Mouse (Mus musculus): ENCODE results near the gene Olfr935. TPM values are rescaled to one million over a fixed set of nuclear protein-coding genes. Genes with fewer than 3 reads are reported as not detected.
A peak's percentile ranks its signal among the peaks of the same experiment; 100 is the strongest.

Olfr935 gene
- total RNA-seq (2021) = not detected
- long read RNA-seq, experiment 1 = 0 reads
- long read RNA-seq, experiment 2 = 0 reads

DNA sequence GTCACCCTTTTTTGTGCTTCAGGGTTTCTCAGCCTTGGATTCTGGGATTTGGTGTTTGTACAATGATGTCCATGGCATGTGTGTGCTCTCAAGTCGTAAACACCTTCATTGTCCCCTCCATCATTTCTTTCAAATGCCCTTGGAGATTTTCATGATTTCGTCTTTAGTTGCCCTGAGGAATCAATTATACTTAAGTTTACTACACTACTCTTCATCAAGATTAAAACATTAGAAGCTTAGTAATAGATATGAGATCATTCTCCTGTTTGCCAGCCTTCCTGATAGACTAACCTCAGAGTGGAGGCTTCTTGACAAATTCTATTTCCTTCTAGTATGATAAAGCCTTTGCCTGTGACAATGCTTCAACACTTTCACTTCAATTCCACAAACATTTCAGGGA is at the start of gene Olfr935:
Gene Olfr935 (minus strand): TSS at position 101 of the 400 bp plus-strand sequence.
- DNase-seq = no peak

DNA sequence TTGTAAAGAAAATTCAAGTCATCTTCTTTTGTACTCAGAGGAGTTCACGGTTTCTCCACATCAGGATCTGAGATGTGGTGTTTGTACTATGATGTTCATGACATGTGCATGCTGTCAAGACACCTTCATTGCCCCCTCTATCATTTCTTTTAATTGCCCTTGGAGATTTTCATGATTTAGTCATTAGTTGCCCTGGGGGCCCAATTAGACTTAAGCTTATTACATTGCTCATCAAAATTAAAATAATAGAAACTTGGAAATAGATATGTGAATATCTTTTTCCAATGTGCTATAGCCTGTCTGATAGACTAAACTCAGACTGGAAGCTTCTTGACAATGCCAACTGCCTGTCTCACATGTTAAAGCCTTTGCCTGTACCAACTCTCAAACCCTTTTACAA is 23.8 kb upstream of the Olfr935 start, which contains the start of gene Olfr146:
Gene Olfr146 (minus strand): TSS at position 101 of the 400 bp plus-strand sequence.
- DNase-seq = no peak

DNA sequence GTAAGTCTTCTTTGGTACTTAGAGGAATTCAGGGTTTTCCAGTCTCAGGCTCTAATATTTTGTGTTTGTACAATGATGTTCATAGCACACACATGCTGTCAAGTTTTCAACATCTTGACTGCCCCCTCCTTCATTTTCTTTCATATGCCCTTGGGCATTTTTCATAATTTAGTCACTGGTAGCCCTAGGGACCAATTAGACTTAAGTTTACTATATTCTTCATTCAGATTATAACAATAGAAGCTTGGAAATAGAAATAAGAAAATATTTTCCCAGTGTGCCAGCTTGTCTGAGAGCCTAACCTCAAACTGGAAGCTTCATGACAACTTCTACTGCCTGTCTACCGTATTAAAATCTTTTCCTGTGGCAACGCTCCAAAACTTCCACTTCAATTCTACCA is 11.3 kb downstream of the Olfr935 start, which contains the start of gene Olfr934:
Gene Olfr934 (minus strand): TSS at position 101 of the 400 bp plus-strand sequence.
- DNase-seq = no peak

DNA sequence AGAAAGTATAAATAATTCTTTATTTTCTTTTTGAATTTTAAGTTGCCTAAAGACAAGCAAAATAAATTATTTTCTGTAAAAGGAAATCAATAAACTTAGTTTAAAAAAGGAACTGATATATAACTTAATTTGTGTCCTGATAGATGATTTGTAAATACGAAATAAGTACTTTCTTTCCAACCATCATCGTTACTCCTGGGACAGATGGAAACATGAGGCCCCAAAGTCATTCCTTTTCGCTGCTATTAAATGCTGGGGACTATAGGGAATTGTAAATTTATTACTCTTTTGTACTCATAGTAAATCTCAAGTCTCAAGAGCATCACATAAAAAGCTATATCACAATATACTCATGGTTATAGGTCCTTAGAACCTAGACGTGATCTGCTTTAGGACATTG is 27.5 kb downstream of the Olfr935 start, which contains the start of gene Olfr933:
Gene Olfr933 (plus strand): TSS at position 301 of the 400 bp plus-strand sequence.
- no peak for DNase-seq

DNA sequence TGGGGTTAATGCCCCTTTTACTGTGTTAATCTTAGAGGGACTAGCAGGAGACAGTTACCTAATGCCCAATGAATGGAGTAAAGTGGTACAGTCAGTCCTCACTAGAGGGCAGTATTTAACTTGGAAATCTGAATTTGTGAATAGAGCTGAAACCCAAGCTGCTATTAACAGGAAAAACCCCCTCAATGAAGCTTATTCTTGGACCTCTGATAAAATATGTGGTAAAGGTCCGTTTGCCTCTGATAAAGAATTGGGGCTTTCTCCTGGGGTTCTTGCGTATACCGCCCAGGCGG is 45.4 kb downstream of the Olfr935 start:
- no peak for DNase-seq

DNA sequence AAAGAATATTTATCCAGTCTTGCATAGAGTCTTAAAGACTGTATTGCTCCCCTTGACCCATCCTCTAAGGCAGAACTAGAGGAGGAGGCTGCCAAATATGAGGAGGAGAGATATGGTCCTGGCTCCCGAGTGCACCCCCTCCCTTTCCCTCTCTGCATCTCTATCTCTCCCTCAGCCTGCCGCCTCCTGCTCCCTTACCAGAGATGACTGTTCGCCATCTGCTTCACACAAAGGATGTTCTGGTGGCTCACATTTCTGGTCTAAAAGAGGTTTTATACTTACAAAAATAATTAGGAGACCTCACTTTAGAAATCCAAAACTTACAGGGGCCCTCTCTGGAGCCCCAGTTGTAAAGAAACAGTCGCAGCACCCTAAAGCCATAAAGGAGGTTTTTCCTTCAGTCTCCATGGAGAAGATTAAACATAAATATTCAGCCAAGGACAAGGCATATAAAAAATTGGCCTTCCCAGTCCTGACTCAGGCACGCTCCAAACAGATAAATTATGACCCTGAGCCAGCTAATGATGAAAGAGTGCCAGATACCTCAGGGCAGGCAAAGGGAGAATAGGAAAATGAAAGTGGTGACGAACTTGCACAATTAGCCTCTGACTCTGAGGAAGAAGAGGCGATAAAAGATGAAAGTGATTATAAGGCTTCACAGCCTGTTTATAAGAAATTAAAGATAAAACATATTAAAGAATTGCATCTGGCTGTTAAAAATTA is 45.9 kb downstream of the Olfr935 start:
- peak; percentile 33 to 45 for DNase-seq

Small RNA genes within 50 kb of the gene (microRNA-seq; reads per million reads assigned to microRNA genes)
- not detected for gene Gm25529

Other genes starting within 250 kb of the Olfr935 start
- gene Olfr920, start 247.4 kb downstream of the Olfr935 start, total RNA-seq (2021) = under 1 TPM; 0.23 to 0.40 TPM
- not detected for gene Olfr921, start 226.6 kb downstream of the Olfr935 start, total RNA-seq (2021)
- gene Olfr922, start 185.1 kb downstream of the Olfr935 start, total RNA-seq (2021) = not detected
- gene Olfr923, start 173.1 kb downstream of the Olfr935 start, total RNA-seq (2021) = not detected
- gene Olfr924, start 155.2 kb downstream of the Olfr935 start, total RNA-seq (2021) = not detected
- gene Olfr26, start 144.6 kb downstream of the Olfr935 start, total RNA-seq (2021) = not detected
- not detected for gene Olfr926, start 122.6 kb downstream of the Olfr935 start, total RNA-seq (2021)
- gene Olfr930, start 69.9 kb downstream of the Olfr935 start, total RNA-seq (2021) = not detected
- gene Olfr933, start 27.4 kb downstream of the Olfr935 start, total RNA-seq (2021) = under 1 TPM in 1 of 2 experiments, not detected in 1; 0.10 TPM
- gene Olfr934, start 11.4 kb downstream of the Olfr935 start, total RNA-seq (2021) = not detected
- gene Olfr146, start 23.7 kb upstream of the Olfr935 start, total RNA-seq (2021) = not detected
- gene Olfr937, start 65.3 kb upstream of the Olfr935 start, total RNA-seq (2021) = not detected
- gene Olfr938, start 79.2 kb upstream of the Olfr935 start, total RNA-seq (2021) = not detected
- gene Olfr27, start 128.4 kb upstream of the Olfr935 start, total RNA-seq (2021) = not detected
- gene Olfr943, start 166.6 kb upstream of the Olfr935 start, total RNA-seq (2021) = not detected
- not detected for gene Olfr944, start 202.2 kb upstream of the Olfr935 start, total RNA-seq (2021)